Mouse (Mus musculus) hindbrain, embryonic 14.5 days (tissue): ENCODE data around the gene Cspg4. TPM values are rescaled to one million over a fixed set of nuclear protein-coding genes. Genes with fewer than 3 reads are reported as not detected.

Experiments used
- ATAC-seq: fragments of 200-750 bp; cut with Nextera tagmentation; 2 replicates; pipeline ENCODE4 v1.8.0; 2017; ENCODE audit warnings: moderate number of reproducible peaks, mild to moderate bottlenecking, moderate TSS enrichment, moderate library complexity; ENCODE audit not compliant: low FRiP score
- DNase-seq: peaks from one replicate; pipeline ENCODE4 v3.0.0-alpha.2; 2015; ENCODE audit warnings: low spot score
- H3K27ac ChIP-seq: fragments of 300-500 bp; sonication (generic); 2 replicates; pipeline ENCODE4 v1.5.1; 2014; ENCODE audit warnings: mild to moderate bottlenecking, moderate library complexity
- H3K27me3 ChIP-seq: fragments of 300-500 bp; sonication (generic); 2 replicates; pipeline ENCODE4 v1.6.1; 2014; ENCODE audit warnings: mild to moderate bottlenecking, low read length, mixed read lengths; ENCODE audit not compliant: control insufficient read depth, insufficient read depth
- H3K36me3 ChIP-seq: fragments of 300-500 bp; sonication (generic); replicated peaks from 2 replicates; pipeline ENCODE4 v1.6.1; 2014; ENCODE audit not compliant: control insufficient read depth, insufficient read depth
- H3K4me1 ChIP-seq: fragments of 300-500 bp; sonication (generic); replicated peaks from 2 replicates; pipeline ENCODE4 v1.6.1; 2014; ENCODE audit warnings: antibody characterized with exemption, low read length, mixed read lengths; ENCODE audit not compliant: control insufficient read depth, insufficient read depth
- H3K4me2 ChIP-seq: fragments of 300-500 bp; sonication (generic); replicated peaks from 2 replicates; pipeline ENCODE4 v1.6.1; 2014; ENCODE audit warnings: mild to moderate bottlenecking, moderate library complexity
- H3K4me3 ChIP-seq: fragments of 300-500 bp; sonication (generic); replicated peaks from 2 replicates; pipeline ENCODE4 v1.5.1; 2014; ENCODE audit warnings: mild to moderate bottlenecking, low read length
- H3K9ac ChIP-seq: fragments of 300-500 bp; sonication (generic); 2 replicates; pipeline ENCODE4 v1.6.1; 2014
- H3K9me3 ChIP-seq: fragments of 300-500 bp; sonication (generic); 2 replicates; pipeline ENCODE4 v1.6.1; 2016; ENCODE audit warnings: low read length; ENCODE audit not compliant: control insufficient read depth
- WGBS: fragments of 180-500 bp; shearing (Covaris S2); extraction: QIAGEN DNeasy Blood & Tissue Kit; methylation state at CpG from one replicate; pipeline ENCODE4 v1.1.7; 2014; 5-methylcytosine and 5-hydroxymethylcytosine counted together
- polyA plus RNA-seq: library from polyadenylated mRNA; unstranded; fragments of >200 nt; fragmentation: Nextera tagmentation; extraction: Ambion mirVana; gene quantifications from 2 replicates; pipeline ENCODE4 v1.2.1, GENCODE M21; 2014

Cspg4 gene
- polyA plus RNA-seq, 1 experiment from 2014 or later, result 5.5 TPM

- no peak for ATAC-seq
- H3K27ac ChIP-seq, result no peak overlapping the region
- H3K36me3 ChIP-seq, result no peaks in the 10 kb centered on the region
- no peaks in the 10 kb centered on the region for H3K4me1 ChIP-seq
- no peak for DNase-seq
- no peak overlapping the region for H3K4me3 ChIP-seq
- H3K9ac ChIP-seq, result no peak overlapping the region
- H3K9me3 ChIP-seq, result no peaks in the 10 kb centered on the region
- WGBS, result 64% methylated on average over 3 of the region's 3 CpGs
- no peaks in the 10 kb centered on the region for H3K27me3 ChIP-seq
- no peak overlapping the region for H3K4me2 ChIP-seq
Measured at GRCm38 (mm10) chr9:56857463-56857862, 7.4 kb upstream of the Cspg4 start.

GRCm38 (mm10) chr9:56860035-56860434, 4.8 kb upstream of the Cspg4 start:
- H3K9ac ChIP-seq, result no peak overlapping the region
- H3K9me3 ChIP-seq, result no peaks in the 10 kb centered on the region
- 68% methylated on average over 3 of the region's 3 CpGs for WGBS
- no peak overlapping the region for H3K4me3 ChIP-seq
- H3K27me3 ChIP-seq, result peaks cover 23% of the 10 kb centered on the region
- no peak overlapping the region for H3K4me2 ChIP-seq
- ATAC-seq (no peak), DNase-seq (no peak)
- no peaks in the 10 kb centered on the region for H3K4me1 ChIP-seq
- H3K36me3 ChIP-seq, result no peaks in the 10 kb centered on the region
- no peak overlapping the region for H3K27ac ChIP-seq

GRCm38 (mm10) chr9:56860486-56861269, 4.2 kb upstream of the Cspg4 start:
- DNase-seq (no peak), ATAC-seq (no peak)
- H3K4me2 ChIP-seq, result no peak overlapping the region
- peaks cover 29% of the 10 kb centered on the region for H3K27me3 ChIP-seq
- no peaks in the 10 kb centered on the region for H3K9me3 ChIP-seq
- no peaks in the 10 kb centered on the region for H3K36me3 ChIP-seq
- H3K4me1 ChIP-seq, result no peaks in the 10 kb centered on the region
- no peak overlapping the region for H3K9ac ChIP-seq
- WGBS, result 67% methylated on average over 15 of the region's 15 CpGs
- H3K4me3 ChIP-seq, result no peak overlapping the region
- H3K27ac ChIP-seq, result no peak overlapping the region

- 63% methylated on average over 2 of the region's 2 CpGs for WGBS
- ATAC-seq, result no peak
- H3K27me3 ChIP-seq, result peaks cover 34% of the 10 kb centered on the region
- H3K36me3 ChIP-seq, result no peaks in the 10 kb centered on the region
- no peak overlapping the region for H3K27ac ChIP-seq
- no peak overlapping the region for H3K4me3 ChIP-seq
- H3K9ac ChIP-seq, result no peak overlapping the region
- no peaks in the 10 kb centered on the region for H3K4me1 ChIP-seq
- no peaks in the 10 kb centered on the region for H3K9me3 ChIP-seq
- DNase-seq, result no peak
- H3K4me2 ChIP-seq, result no peak overlapping the region
Measured at GRCm38 (mm10) chr9:56862863-56863262, 2.0 kb upstream of the Cspg4 start.

GRCm38 (mm10) chr9:56864216-56864729, 560 bp upstream of the Cspg4 start, which contains the start of gene Odf3l1:
Gene Odf3l1 (minus strand): TSS chr9:56864679.
- ATAC-seq, result no peak
- H3K27me3 ChIP-seq, result peaks cover 34% of the 10 kb centered on the region
- peak within 1 kb of the TSS; percentile 28; the same call in 1 of the 2 replicates for H3K9ac ChIP-seq
- no peaks in the 10 kb centered on the region for H3K9me3 ChIP-seq
- no peaks in the 10 kb centered on the region for H3K36me3 ChIP-seq
- WGBS, result 32% methylated on average over 3 of the region's 3 CpGs
- H3K4me3 ChIP-seq, result peak within 1 kb of the TSS; percentile 12
- peak within 1 kb of the TSS; percentile 40 for H3K4me2 ChIP-seq
- H3K27ac ChIP-seq, result no peak within 1 kb of the TSS
- no peak for DNase-seq
- peaks cover 10% of the 10 kb centered on the region; the same call in 1 of the 2 replicates for H3K4me1 ChIP-seq

GRCm38 (mm10) chr9:56865673-56866400, 1.0 kb downstream of the Cspg4 start:
- Histone ChIP-seq H3K4me2 (0 out of 2 replicates have a peak overlapping the region, but pooled peaks have one; percentile 40), H3K27ac (no peak overlapping the region), H3K4me3 (peak overlapping the region; percentile 12; the same call in 1 of the 2 replicates), H3K9ac (no peak overlapping the region), H3K27me3 (peaks cover 34% of the 10 kb centered on the region), H3K36me3 (no peaks in the 10 kb centered on the region), H3K4me1 (peaks cover 10% of the 10 kb centered on the region; the same call in 1 of the 2 replicates), H3K9me3 (no peaks in the 10 kb centered on the region)
- no peak for DNase-seq
- ATAC-seq, result no peak
- WGBS, result 77% methylated on average over 11 of the region's 11 CpGs

- peaks cover 10% of the 10 kb centered on the region; the same call in 1 of the 2 replicates for H3K4me1 ChIP-seq
- H3K27ac ChIP-seq, result no peak overlapping the region
- 84% methylated on average over 5 of the region's 5 CpGs for WGBS
- H3K4me3 ChIP-seq, result no peak overlapping the region
- no peak for ATAC-seq
- peaks cover 34% of the 10 kb centered on the region for H3K27me3 ChIP-seq
- 0 out of 2 replicates have a peak overlapping the region, but pooled peaks have one; percentile 13 for H3K4me2 ChIP-seq
- no peaks in the 10 kb centered on the region for H3K36me3 ChIP-seq
- DNase-seq, result no peak
- H3K9ac ChIP-seq, result no peak overlapping the region
- H3K9me3 ChIP-seq, result no peaks in the 10 kb centered on the region
Measured at GRCm38 (mm10) chr9:56866430-56866829, 1.6 kb downstream of the Cspg4 start.

GRCm38 (mm10) chr9:56868292-56868691, 3.5 kb downstream of the Cspg4 start:
- Histone ChIP-seq H3K9me3 (no peaks in the 10 kb centered on the region), H3K9ac (no peak overlapping the region), H3K4me1 (peaks cover 10% of the 10 kb centered on the region; the same call in 1 of the 2 replicates), H3K27ac (peak overlapping the region; percentile 64), H3K4me2 (peak overlapping the region; percentile 12; the same call in 1 of the 2 replicates), H3K36me3 (no peaks in the 10 kb centered on the region), H3K27me3 (peaks cover 28% of the 10 kb centered on the region), H3K4me3 (no peak overlapping the region)
- ATAC-seq, result peak; percentile 89
- DNase-seq, result peak; percentile 76
- WGBS, result 28% methylated on average over 6 of the region's 6 CpGs

- no peak for DNase-seq
- WGBS, result 86% methylated on average over 13 of the region's 13 CpGs
Measured at GRCm38 (mm10) chr9:56869552-56869951, 4.7 kb downstream of the Cspg4 start.

More at GRCm38 (mm10) chr9:56869552-56869951, 4.7 kb downstream of the Cspg4 start:
- Histone ChIP-seq H3K4me1 (peaks cover 10% of the 10 kb centered on the region; the same call in 1 of the 2 replicates), H3K36me3 (no peaks in the 10 kb centered on the region), H3K27me3 (peaks cover 16% of the 10 kb centered on the region), H3K9me3 (no peaks in the 10 kb centered on the region), H3K27ac (no peak overlapping the region), H3K4me3 (no peak overlapping the region), H3K9ac (no peak overlapping the region), H3K4me2 (no peak overlapping the region)
- no peak for ATAC-seq
